Mouse (Mus musculus): ENCODE measurements around the gene Lrguk.

- TF ChIP-seq POLR2A (IDR thresholded peaks at IDR 0.05; ENCODE audit: control insufficient read depth, extremely low read depth, insufficient read depth, low read length, poor library complexity) (no peak), CTCF (IDR thresholded peaks at IDR 0.05; ENCODE audit: borderline replicate concordance, control insufficient read depth, extremely low read depth, insufficient read depth, low read length, poor library complexity) (no peak)
Measured at GRCm38 (mm10) chr6:34000644-34001043, 28.6 kb upstream of the Lrguk start.
